Mouse (Mus musculus) heart, embryonic 15.5 days (tissue): ENCODE data around the gene Aplp1. TPM values are rescaled to one million over a fixed set of nuclear protein-coding genes. Genes with fewer than 3 reads are reported as not detected.
A peak's percentile ranks its signal among the peaks of the same experiment; 100 is the strongest.

Experiments used
- ATAC-seq: fragments of 200-750 bp; cut with Nextera tagmentation; replicated peaks from 2 replicates; pipeline ENCODE4 v1.8.0; 2017; ENCODE audit warnings: low read depth, moderate TSS enrichment; ENCODE audit not compliant: insufficient number of reproducible peaks, insufficient read depth, low FRiP score
- H3K27ac ChIP-seq: fragments of 300-500 bp; sonication (generic); 2 replicates; pipeline ENCODE4 v1.5.1; 2015; ENCODE audit warnings: mild to moderate bottlenecking, inconsistent platforms
- H3K27me3 ChIP-seq: fragments of 300-500 bp; sonication (generic); 2 replicates; pipeline ENCODE4 v1.6.1; 2015; ENCODE audit warnings: inconsistent platforms
- H3K36me3 ChIP-seq: fragments of 300-500 bp; sonication (generic); 2 replicates; pipeline ENCODE4 v1.6.1; 2015; ENCODE audit warnings: mild to moderate bottlenecking, inconsistent platforms
- H3K4me1 ChIP-seq: fragments of 300-500 bp; sonication (generic); replicated peaks from 2 replicates; pipeline ENCODE4 v1.6.1; 2015; ENCODE audit warnings: inconsistent platforms
- H3K4me2 ChIP-seq: fragments of 300-500 bp; sonication (generic); 2 replicates; pipeline ENCODE4 v1.6.1; 2015; ENCODE audit warnings: inconsistent platforms, mild to moderate bottlenecking, moderate library complexity
- H3K4me3 ChIP-seq: fragments of 300-500 bp; sonication (generic); 2 replicates; pipeline ENCODE4 v1.5.1; 2015; ENCODE audit warnings: mild to moderate bottlenecking, inconsistent platforms
- H3K9ac ChIP-seq: fragments of 300-500 bp; sonication (generic); 2 replicates; pipeline ENCODE4 v1.6.1; 2015; ENCODE audit warnings: mild to moderate bottlenecking, inconsistent platforms
- H3K9me3 ChIP-seq: fragments of 300-500 bp; sonication (generic); replicated peaks from 2 replicates; pipeline ENCODE4 v1.6.1; 2016; ENCODE audit warnings: inconsistent platforms
- WGBS: fragments of 180-500 bp; shearing (Covaris S2); methylation state at CpG from one replicate; pipeline ENCODE4 v1.1.7; 2015; ENCODE audit warnings: mixed read lengths; 5-methylcytosine and 5-hydroxymethylcytosine counted together
- polyA plus RNA-seq: library from polyadenylated mRNA; unstranded; fragments of >200 nt; fragmentation: Nextera tagmentation; extraction: Ambion mirVana; gene quantifications from 2 replicates; pipeline ENCODE4 v1.2.1, GENCODE M21; 2015

Aplp1 gene
- polyA plus RNA-seq, 1 experiment from 2014 or later: 14.7 TPM

- Histone ChIP-seq H3K4me3 (peak overlapping the region; percentile 66), H3K9ac (peak overlapping the region; percentile 58; the same call in 1 of the 2 replicates), H3K27me3 (peaks cover 74% of the 10 kb centered on the region), H3K4me2 (peak overlapping the region; percentile 95), H3K9me3 (no peaks in the 10 kb centered on the region), H3K27ac (no peak overlapping the region), H3K36me3 (no peaks in the 10 kb centered on the region), H3K4me1 (peaks cover 13% of the 10 kb centered on the region)
- ATAC-seq: 0 out of 2 replicates have a peak, but pooled peaks have one; percentile 21
- WGBS: 1% methylated on average over 38 of the region's 38 CpGs
Measured at GRCm38 (mm10) chr7:30444154-30444970, 973 bp downstream of the Aplp1 start.

- Histone ChIP-seq H3K4me3 (no peak overlapping the region), H3K36me3 (no peaks in the 10 kb centered on the region), H3K9ac (no peak overlapping the region), H3K27me3 (peaks cover 80% of the 10 kb centered on the region), H3K9me3 (no peaks in the 10 kb centered on the region), H3K4me1 (peaks cover 13% of the 10 kb centered on the region), H3K27ac (no peak overlapping the region), H3K4me2 (peak overlapping the region; percentile 95)
- 27% methylated on average over 9 of the region's 9 CpGs for WGBS
- ATAC-seq: no peak
Measured at GRCm38 (mm10) chr7:30443696-30444095, 1.6 kb downstream of the Aplp1 start.

GRCm38 (mm10) chr7:30440697-30441096, 4.6 kb downstream of the Aplp1 start:
- H3K4me3 ChIP-seq: no peak overlapping the region
- H3K4me2 ChIP-seq: no peak overlapping the region
- peaks cover 13% of the 10 kb centered on the region for H3K4me1 ChIP-seq
- WGBS: 20% methylated on average over 5 of the region's 5 CpGs
- no peak for ATAC-seq
- no peaks in the 10 kb centered on the region for H3K36me3 ChIP-seq
- H3K27me3 ChIP-seq: peaks cover 82% of the 10 kb centered on the region
- no peak overlapping the region for H3K27ac ChIP-seq
- no peaks in the 10 kb centered on the region for H3K9me3 ChIP-seq
- H3K9ac ChIP-seq: no peak overlapping the region

GRCm38 (mm10) chr7:30439734-30440133, 5.6 kb downstream of the Aplp1 start:
- Histone ChIP-seq H3K36me3 (no peaks in the 10 kb centered on the region), H3K4me3 (no peak overlapping the region), H3K4me1 (peaks cover 8% of the 10 kb centered on the region), H3K4me2 (no peak overlapping the region), H3K9me3 (no peaks in the 10 kb centered on the region), H3K27ac (no peak overlapping the region), H3K27me3 (peaks cover 79% of the 10 kb centered on the region), H3K9ac (no peak overlapping the region)
- WGBS: 75% methylated on average over 13 of the region's 13 CpGs
- ATAC-seq: no peak

- H3K4me1 ChIP-seq: no peaks in the 10 kb centered on the region
- WGBS: 20% methylated on average over 10 of the region's 10 CpGs
- no peak for ATAC-seq
- H3K4me2 ChIP-seq: no peak overlapping the region
- no peak overlapping the region for H3K4me3 ChIP-seq
- no peak overlapping the region for H3K9ac ChIP-seq
- no peaks in the 10 kb centered on the region for H3K9me3 ChIP-seq
- no peaks in the 10 kb centered on the region for H3K36me3 ChIP-seq
- no peak overlapping the region for H3K27ac ChIP-seq
- peaks cover 51% of the 10 kb centered on the region for H3K27me3 ChIP-seq
Measured at GRCm38 (mm10) chr7:30436879-30437278, 8.5 kb downstream of the Aplp1 start.

- H3K27me3 ChIP-seq: peaks cover 42% of the 10 kb centered on the region
- no peak overlapping the region for H3K4me2 ChIP-seq
- 48% methylated on average over 9 of the region's 9 CpGs for WGBS
- H3K9ac ChIP-seq: no peak overlapping the region
- no peak overlapping the region for H3K27ac ChIP-seq
- H3K9me3 ChIP-seq: no peaks in the 10 kb centered on the region
- H3K36me3 ChIP-seq: no peaks in the 10 kb centered on the region
- no peaks in the 10 kb centered on the region for H3K4me1 ChIP-seq
- ATAC-seq: no peak
- H3K4me3 ChIP-seq: no peak overlapping the region
Measured at GRCm38 (mm10) chr7:30435156-30435555, 10.2 kb downstream of the Aplp1 start.

- Histone ChIP-seq H3K9ac (no peak overlapping the region), H3K4me2 (no peak overlapping the region), H3K4me3 (no peak overlapping the region), H3K9me3 (no peaks in the 10 kb centered on the region), H3K27me3 (peaks cover 37% of the 10 kb centered on the region), H3K36me3 (no peaks in the 10 kb centered on the region), H3K27ac (no peak overlapping the region), H3K4me1 (no peaks in the 10 kb centered on the region)
- WGBS: 67% methylated on average over 10 of the region's 10 CpGs
- ATAC-seq: no peak
Measured at GRCm38 (mm10) chr7:30434701-30435100, 10.6 kb downstream of the Aplp1 start.

GRCm38 (mm10) chr7:30434238-30434637, 11.1 kb downstream of the Aplp1 start:
- Histone ChIP-seq H3K9ac (no peak overlapping the region), H3K36me3 (no peaks in the 10 kb centered on the region), H3K4me2 (no peak overlapping the region), H3K4me1 (no peaks in the 10 kb centered on the region), H3K9me3 (no peaks in the 10 kb centered on the region), H3K27ac (no peak overlapping the region), H3K4me3 (no peak overlapping the region), H3K27me3 (peaks cover 33% of the 10 kb centered on the region)
- 3% methylated on average over 10 of the region's 10 CpGs for WGBS
- no peak for ATAC-seq

GRCm38 (mm10) chr7:30431793-30432192, 13.5 kb downstream of the Aplp1 start:
- Histone ChIP-seq H3K27me3 (peaks cover 17% of the 10 kb centered on the region), H3K27ac (no peak overlapping the region), H3K9ac (no peak overlapping the region), H3K4me2 (no peak overlapping the region), H3K36me3 (no peaks in the 10 kb centered on the region), H3K9me3 (no peaks in the 10 kb centered on the region), H3K4me3 (no peak overlapping the region), H3K4me1 (no peaks in the 10 kb centered on the region)
- ATAC-seq: no peak
- WGBS: 7% methylated on average over 3 of the region's 3 CpGs

- H3K4me2 ChIP-seq: no peak overlapping the region
- H3K27me3 ChIP-seq: peaks cover 2% of the 10 kb centered on the region
- no peak overlapping the region for H3K4me3 ChIP-seq
- 33% methylated on average over 2 of the region's 2 CpGs for WGBS
- no peaks in the 10 kb centered on the region for H3K4me1 ChIP-seq
- H3K9me3 ChIP-seq: no peaks in the 10 kb centered on the region
- no peak overlapping the region for H3K27ac ChIP-seq
- no peak for ATAC-seq
- H3K36me3 ChIP-seq: 0 out of 2 replicates have a peak, but pooled peaks cover 4% of the 10 kb centered on the region
- H3K9ac ChIP-seq: no peak overlapping the region
Measured at GRCm38 (mm10) chr7:30430191-30430590, 15.1 kb downstream of the Aplp1 start.

GRCm38 (mm10) chr7:30429327-30429726, 16.0 kb downstream of the Aplp1 start:
- H3K27me3 ChIP-seq: no peaks in the 10 kb centered on the region
- H3K36me3 ChIP-seq: 0 out of 2 replicates have a peak, but pooled peaks cover 4% of the 10 kb centered on the region
- H3K9ac ChIP-seq: no peak overlapping the region
- no peak overlapping the region for H3K27ac ChIP-seq
- H3K4me3 ChIP-seq: no peak overlapping the region
- H3K4me1 ChIP-seq: no peaks in the 10 kb centered on the region
- H3K9me3 ChIP-seq: no peaks in the 10 kb centered on the region
- H3K4me2 ChIP-seq: no peak overlapping the region
- no peak for ATAC-seq
